Mouse (Mus musculus): Measurements from ENCODE around the gene Tubgcp3. TPM values are rescaled to one million over a fixed set of nuclear protein-coding genes. Genes with fewer than 3 reads are reported as not detected.

The Tubgcp3 gene
- 60.4 and 64.8 TPM in 2 replicates for polyA plus RNA-seq (2012; rRNA removed)

GRCm38 (mm10) chr8:12672056-12672881 is at the start of gene Tubgcp3:
Tubgcp3 (minus strand) TSS chr8:12672248.

DNA sequence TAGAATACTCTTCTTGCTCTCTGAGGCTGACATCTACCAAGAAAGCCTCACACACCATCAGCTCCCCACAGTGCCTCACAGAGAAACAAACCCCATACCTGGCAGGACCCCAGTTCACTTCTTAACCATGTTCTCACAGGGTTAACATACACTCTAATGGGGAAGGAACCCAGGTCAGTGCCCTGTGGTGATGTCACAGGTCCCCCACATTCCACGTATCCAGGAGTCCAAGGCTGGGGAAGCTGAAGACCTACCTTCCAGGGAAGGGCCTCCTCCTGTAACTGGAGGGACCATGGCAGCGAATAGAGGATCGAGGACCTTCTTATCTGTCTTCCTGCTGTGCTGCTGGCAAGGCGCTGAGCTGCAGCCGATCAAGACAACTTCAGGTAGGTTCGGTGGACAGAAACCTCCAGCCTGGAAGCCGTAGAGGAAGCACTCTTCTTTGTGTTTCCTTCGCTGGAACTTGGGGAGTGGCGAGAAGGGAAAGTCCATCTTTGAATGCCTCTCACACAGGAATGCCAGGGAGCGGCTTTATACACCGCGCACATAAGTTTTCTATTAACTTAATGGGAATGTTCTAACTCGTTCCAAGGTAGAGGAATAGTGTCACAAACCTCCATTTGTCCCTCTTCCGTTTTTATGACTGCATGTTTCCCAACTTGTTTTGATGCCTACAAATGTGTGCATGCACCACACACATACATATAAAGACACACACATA is 99.1 kb downstream of the Tubgcp3 start, which contains the start of gene Spaca7:
Spaca7 (plus strand) TSS at position 216 of the 721 bp plus-strand sequence.

Other genes with a start within 250 kb of the Tubgcp3 start
- not detected in 2 replicates for gene Spaca7, start 99.2 kb downstream of the Tubgcp3 start, polyA plus RNA-seq (2012; rRNA removed)
- gene Atp11a, start 84.8 kb upstream of the Tubgcp3 start, polyA plus RNA-seq (2012; rRNA removed) = 51.6 and 55.1 TPM in 2 replicates
- 151 and 170 TPM in 2 replicates for gene Mcf2l, start 201.6 kb upstream of the Tubgcp3 start, polyA plus RNA-seq (2012; rRNA removed)